Mouse (Mus musculus): ENCODE data around the gene Ptprr.

Ptprr gene

DNA sequence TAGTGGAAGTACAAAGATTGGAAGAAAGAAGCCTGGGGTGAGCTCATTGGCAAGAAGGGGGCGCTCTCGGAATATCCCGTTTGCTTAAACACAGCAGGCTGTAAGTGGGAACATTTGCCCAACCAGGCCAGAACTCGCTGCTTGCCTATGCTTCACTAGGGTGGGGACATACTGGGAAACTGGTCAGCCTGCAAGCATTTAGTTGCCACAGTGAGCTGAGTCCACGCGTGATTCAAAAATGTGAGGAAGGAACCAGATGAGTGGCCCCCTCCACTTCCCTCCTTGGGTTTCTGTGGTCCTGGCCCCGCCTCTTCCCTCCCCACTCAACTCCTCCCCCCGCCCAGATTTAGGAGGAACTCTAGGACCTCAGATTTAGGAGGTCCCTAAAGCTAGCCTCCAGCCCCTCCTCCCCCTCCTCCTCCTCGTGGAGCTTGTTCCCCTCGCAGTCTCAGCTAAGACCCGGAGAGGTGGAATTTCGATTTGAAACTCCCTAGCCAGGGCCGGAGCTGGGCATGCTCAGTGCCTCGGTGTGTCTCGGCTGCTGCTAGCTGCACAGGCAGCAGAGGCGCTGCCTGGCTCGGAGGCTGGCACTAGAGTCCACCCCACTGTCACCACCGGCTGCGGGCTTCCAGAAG, at the start of gene Ptprr:
TSS of gene Ptprr (plus strand) at position 369 of the 635 bp plus-strand sequence.
- DNase-seq = peak; percentile 97

DNA sequence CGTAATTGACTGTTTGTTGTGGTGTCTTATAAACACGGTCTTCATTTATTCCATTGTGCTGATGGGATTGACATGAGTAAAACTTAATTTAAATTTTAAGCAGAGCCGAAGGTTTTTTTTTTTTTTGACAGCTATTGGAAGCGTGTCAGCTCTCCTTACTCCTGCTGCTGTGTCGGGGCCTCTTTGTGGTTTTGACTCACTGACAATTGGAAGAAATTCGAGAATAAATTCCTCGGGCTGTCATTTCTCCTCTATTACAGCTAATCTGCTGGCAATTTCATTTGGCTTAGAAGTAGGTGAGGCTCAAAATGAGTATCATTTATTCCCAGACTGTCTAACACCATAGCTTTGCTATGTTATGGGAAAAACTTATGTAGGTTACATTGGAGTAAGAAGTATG, 41.7 kb upstream of the Ptprr start:
- DNase-seq = no peak

DNA sequence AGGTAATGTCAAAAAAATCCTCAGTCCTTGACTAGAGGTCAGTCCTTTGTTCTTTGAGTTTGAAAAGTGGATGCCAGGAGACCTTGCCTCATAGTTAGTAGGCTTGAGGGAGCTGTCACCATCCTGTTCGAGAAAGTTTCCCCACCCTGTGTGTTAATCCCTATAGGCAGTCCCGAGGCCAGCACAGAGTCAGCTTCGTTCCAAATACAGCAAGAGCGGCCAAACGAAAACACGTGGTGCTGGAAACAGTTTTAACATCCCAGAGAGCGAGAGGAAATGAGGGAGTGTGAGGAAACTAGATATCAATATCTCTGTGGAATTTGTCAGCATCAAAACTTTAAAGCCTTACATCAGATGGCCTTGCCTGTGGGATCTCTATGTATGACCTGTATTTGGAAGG, 39.0 kb upstream of the Ptprr start:
- DNase-seq = no peak

DNA sequence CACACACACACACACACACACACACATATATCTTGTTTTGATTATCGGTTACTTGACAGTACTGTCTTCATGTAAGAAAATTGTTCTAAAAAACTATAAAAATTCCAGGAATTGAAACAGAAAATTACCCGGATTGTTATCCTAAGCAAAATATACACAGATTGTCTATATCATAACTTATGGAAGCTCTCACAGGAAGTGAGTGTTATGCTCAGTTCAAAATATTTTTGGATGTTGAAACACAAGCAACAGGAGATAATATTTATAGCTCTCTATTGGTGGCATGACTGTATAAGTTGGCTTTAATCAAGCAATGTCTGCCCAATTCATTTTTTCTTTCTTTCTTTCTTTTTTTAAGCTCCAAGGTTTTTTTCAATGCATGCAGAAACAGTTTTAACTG, 38.0 kb upstream of the Ptprr start:
- DNase-seq = no peak

DNA sequence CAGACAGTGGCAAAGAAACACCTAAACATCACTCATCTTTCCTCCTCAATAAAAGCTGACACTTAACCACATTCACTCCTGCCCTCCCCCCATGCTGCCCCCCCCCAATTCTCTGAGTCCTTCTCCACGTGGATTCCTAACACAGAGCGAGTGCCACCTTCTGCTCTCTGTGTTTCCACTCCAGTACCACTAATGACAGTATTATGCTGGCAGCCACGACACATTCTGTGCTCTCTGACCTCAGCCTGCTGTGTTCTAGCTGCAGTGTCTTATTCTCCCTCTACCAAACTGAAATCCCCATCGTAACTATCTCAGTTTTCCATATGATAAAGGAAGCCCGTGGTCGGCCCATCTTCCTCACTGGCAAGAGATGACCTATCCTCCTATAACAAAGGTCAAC, 33.7 kb upstream of the Ptprr start:
- DNase-seq = no peak

DNA sequence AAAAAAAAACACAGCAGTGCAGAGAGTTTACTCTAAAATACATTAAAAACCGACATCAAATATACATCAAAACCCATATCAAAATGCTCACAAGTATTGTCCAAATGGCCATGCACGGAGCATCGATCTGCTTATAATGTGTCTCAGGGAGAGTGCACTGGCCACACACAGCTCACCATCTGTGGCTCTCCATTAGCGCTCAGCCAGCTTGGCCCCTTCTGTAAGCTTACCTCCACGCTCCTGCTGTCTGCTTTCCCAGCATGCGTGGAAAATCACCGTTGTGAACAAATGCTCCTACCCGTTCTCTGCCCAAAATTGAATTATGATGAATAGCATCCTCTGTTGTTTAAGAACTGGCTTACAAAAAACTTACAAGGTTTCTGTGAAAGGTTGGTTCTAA, 16.2 kb upstream of the Ptprr start:
- DNase-seq = peak; percentile 92

DNA sequence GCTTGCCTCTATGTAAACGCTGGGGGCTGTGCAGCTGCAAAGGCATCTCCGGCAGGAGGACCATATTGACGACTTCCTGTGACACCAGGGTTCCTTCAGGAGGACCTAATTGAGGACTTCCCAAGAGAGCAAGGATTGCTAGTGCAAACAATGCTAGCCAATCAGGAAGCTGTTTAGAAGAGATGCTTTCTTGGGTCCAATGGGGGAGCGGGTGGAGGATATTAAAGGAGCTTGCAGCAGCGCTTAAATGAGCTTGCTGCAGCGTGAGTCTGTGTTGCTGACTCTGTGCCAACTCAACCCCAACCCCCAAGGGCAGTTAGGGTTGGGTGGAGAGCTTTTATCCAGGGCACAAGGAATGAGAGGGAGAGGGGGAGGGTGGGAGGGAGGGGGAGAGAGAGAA, 11.3 kb upstream of the Ptprr start:
- DNase-seq = no peak

DNA sequence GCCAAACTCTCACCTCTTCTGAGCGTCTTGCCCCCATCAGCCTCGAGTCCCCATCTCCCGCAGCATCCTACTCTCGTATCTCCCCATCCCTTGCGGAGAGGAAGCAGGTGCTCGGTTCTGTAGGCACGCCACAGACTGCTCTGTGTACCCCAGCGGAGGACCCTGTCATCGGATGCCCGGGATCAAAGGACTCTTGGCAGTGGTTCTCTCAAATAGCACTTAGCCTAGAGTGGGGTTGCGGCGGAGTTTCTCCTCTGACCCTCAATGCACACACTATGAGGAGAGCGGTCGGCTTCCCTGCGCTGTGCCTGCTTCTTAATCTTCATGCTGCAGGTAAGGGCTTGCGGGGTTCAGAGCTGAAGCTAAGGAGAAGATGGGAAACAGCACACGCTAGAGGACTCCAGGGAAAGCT, 473 bp downstream of the Ptprr start:
- no peak for DNase-seq

DNA sequence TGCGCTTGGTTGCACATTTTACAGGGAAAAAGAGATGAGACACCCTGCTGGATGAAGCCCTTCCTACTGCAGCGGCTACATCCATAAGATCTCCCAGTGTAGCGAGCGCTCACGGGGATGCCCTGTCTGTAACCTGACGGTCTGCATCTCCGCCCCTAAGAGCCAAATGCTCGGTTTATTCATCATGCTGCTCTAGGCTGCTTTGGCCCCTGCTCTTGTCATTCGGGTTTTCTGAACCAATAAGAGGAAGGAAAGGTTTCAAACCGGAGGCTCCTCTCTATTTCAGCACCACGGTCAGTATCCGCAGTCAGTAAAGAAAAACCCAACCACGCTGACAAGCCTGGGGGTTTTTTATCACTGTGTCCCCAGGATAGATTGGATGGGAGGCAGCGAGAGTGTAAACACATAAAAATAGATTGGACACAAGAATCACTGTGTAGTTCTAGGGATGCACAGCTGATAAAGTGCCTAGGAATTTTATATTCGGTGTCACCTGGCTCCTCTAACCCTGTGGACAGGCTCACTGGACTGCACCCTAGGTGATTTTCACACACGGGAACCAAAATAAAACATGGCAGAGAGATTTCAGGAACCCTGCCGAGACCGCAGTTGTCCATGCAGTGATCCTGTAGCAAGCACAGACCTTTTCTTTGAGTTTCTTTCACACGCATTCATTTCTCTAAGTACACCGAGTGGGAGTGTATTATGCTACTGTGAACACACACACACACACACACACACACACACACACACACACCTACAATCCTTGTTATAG, 1.3 kb downstream of the Ptprr start:
- peak; percentile 82 for DNase-seq

DNA sequence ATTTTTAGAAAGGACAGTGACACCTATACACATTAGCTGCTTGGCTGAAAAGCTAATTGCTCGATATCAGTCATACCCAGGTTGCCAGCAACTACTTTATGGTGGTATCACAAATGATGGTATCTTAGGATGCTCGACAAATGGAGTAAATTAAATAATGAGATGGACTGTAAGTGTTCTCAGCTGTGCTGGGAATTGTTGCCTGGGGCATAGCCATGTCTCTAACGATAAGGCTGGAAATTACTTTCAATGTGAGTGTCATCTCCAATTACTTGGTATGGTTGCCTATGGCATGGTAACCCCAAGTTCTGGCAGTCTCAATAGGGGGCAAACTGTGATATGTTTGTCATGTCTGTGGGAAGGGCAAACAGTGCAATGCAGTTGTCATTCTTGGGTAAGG, 3.1 kb downstream of the Ptprr start:
- DNase-seq = no peak

DNA sequence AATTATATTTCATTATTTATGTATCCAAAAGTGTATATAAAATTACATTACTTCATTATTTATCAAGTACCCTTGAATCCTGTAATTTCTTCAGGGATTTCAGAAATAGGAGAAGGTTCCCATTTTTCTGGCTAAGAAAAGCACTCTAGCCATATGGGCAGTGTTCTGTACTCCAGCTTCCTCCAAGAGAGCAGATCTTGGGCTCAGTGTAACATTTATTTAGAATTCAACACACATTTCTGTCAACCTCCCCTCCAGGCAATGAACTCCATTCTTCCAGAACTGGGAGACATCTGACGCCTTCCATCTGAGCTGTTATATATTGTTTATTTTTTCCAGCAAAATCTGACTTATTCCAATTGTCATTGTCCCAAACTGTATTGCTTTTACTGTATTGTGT, 20.1 kb downstream of the Ptprr start:
- DNase-seq = peak; percentile 23

DNA sequence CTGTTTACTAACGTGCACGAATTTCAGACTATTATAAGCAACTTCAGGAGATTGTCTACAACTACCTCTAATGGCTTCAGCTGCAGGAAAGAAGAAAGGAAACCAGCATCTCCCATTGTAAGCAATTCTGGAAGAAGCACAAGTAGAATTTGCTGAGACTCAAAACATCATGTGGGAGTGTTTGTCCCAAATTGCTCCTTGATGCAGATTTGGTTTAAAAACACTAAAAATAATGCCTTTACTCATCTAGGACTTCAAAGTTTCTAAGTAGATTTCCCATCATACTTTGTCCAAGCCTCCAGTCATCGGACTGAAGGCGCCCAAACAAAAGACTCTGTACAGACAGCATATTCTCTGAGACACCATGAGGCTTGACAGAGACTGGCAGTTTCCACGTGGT, 57.9 kb downstream of the Ptprr start:
- DNase-seq = no peak

DNA sequence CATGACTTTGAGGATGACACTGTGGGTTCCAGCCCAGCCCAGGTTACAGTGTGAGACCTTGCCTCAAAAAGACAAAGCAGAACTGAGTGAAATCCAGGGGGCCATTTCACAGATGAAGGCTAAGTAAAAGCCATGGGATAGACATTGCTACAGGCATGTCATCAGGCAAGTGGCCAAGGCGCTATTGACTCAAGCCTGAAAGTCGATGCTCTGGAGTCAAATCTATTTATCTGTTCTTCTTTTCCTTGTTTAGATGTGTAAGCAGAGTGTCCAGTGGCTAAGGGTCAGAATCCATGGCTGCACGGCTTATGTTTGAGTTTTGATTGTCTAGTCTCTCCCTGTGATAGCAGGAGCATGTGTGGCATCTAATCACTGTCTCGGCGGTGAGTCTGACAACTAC, 60.6 kb downstream of the Ptprr start:
- DNase-seq = no peak

DNA sequence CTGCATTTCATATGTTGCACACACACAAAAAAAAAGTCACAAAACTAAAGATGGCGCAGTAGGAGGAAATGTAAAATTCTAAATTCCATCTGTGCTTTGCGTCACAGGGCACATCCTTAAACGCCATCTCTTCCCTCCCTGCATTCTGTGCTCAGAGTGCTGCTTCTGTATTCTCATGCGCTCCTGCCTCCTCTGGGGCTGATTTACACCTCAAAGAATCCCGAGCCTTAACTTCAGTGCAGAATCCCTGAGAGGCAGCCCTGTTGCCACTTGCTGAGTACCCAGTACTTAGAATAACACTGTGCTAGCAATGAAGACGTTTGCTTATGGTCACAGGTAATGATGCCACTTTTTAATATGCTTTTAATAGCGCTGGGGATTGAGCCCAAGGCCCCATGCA, 61.4 kb downstream of the Ptprr start:
- no peak for DNase-seq

DNA sequence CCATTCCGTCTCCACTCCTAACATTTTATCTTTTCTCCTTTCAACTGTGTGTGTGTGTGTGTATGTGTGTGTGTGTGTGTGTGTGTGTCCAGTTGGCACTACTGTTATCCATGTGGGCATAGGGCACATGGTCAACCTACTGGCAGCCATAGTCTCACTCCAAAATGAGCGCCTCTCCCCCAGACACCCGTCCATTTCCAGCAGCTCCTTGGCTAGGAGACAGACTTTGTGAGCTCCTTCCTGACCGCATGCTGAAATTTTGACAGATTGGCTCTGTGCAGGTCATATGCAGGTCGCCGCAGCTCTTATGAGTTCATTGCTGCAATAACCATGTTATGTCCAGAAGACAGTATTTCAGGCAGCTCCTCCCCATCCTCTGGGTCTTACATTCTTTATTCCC, 62.8 kb downstream of the Ptprr start:
- DNase-seq = peak; percentile 91

DNA sequence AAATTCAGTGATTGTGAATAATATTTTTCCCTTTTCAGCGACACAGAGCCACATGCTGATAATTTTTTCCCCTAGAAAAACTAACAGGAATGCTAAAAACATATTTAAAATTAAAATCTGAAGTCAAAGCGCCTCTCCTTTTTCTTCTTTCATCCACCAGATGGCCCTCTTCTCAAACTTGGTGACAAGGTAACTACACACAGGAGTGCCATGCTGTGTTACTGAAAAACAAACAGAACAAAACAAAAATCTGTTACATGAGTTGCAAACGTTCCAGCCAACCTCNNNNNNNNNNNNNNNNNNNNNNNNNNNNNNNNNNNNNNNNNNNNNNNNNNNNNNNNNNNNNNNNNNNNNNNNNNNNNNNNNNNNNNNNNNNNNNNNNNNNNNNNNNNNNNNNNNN, 66.0 kb downstream of the Ptprr start:
- DNase-seq = peak; percentile 44

DNA sequence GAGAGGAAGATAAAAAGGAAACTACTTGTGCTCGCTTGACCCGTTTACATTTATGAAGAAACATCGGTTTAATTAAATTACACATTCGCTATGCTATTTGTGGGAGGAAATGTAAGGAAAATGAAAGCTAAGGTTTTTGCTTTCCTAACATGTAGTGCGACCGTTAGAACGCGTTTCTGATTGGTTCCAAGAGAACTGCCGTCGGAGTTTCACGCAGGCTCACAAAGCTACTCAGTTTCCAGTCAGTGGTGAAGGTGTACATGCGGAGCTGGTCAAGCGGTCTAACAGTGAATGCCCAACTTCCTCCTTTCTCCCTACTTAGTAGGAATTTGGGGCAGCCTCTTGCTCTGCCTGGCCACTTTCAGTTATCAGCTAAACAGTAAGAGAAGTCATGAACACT, 78.5 kb downstream of the Ptprr start:
- DNase-seq = no peak

DNA sequence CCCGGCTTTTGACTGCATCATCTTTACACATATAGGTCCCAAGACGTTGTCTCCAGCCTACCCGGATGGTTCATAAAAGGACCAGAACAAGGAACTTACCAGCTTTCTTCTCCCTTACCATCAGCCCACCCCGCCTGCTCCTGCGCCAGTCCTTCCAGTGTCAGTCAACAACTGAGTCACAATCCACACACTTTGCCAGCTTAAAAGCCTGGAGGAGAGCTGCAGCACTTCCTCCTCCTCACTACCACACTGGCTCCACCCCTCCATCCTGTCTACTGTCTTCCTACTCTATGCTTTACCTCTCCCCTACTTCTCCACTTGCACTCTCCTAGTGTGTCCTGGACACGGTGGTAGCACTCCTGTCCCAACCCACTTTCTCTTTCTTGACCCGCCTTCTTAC, 80.5 kb downstream of the Ptprr start:
- DNase-seq = no peak

DNA sequence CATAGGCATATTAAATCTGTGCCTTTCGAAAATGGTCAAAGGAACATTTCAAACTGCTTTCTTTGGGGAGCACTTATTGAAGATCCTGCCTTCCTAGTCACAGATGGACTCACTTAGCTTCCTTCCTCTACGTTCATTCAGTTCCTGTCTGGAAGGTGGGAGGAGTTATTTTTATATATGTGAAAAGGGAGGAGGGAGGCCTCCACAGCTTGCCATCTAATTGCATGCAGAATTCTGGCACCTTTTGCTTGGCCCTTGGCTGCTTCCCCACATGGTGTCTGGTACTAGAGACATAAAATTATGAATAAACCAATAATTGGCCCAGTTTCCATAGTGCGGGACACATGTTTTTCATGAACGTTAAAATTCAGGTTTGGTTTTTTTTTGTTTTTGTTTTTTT, 90.2 kb downstream of the Ptprr start:
- DNase-seq = peak; percentile 86

DNA sequence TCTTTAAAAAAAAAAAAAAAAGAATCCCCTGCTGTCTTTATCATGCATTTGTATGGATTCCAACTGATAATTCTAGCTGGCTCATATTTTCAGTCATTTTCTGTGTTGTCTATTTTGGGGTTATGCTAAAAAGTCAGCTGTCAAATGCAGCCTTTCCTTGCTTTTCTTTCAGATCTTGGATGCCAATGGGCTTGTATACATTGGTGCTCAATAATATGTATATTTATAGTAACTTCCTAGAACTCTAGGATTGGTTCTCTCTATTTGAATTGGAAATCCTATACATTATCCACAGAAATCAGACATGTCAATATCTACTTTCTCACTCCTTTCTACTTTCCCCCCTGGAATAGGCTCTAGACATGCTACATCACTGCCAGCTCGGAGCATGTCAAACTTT, 90.7 kb downstream of the Ptprr start:
- DNase-seq = no peak

DNA sequence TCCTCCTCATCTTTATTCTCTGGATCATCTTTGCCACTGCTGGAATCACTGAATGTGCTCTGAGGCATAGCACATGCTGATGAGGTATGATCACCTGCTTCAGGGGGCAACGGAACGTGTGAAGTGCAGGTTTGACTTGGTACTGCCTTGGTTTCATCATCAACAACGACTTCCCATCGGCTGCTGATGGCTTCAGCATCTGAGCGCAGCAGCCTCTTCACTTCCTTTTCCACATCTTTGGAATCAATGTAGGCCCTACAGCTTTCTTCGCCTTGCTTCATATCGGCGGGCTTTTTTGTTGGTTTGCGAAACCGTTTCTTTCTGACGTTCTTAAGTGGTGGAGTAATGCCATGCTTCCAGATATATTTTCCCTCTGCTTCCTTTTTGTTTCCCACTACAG, 94.9 kb downstream of the Ptprr start:
- DNase-seq = no peak

DNA sequence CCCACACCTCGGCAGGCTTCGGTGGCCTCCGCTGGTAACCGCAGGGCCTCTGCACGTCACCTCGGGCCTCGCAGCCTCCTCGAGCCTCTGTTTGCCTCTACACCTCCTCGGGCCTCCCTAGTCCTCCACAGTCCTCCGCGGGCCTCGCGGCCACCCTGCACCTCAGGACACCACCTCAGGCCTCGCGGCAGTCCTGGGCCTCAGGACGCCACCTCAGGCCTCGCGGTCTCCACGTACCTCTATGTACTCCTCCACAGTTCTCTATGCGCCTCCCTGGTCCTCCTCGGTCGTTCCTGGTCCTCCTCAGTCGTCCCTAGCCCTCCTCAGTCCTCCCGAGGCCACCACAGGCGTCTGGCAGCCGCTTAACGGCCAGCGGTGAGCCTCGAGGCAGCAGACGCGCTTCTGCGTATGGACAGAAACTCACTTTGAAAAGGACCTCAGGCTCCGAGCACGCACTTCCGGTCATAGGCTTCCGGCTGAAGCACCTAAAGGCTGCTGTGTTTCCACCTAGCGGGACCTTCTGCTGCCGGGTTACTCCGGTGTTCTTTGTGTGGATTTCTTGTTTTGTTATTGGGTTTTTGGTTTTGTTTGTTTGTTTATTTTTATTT, 96.0 kb downstream of the Ptprr start, which contains the start of gene 4933416C03Rik:
TSS of gene 4933416C03Rik (minus strand) at position 51 of the 608 bp plus-strand sequence.
- no peak for DNase-seq

DNA sequence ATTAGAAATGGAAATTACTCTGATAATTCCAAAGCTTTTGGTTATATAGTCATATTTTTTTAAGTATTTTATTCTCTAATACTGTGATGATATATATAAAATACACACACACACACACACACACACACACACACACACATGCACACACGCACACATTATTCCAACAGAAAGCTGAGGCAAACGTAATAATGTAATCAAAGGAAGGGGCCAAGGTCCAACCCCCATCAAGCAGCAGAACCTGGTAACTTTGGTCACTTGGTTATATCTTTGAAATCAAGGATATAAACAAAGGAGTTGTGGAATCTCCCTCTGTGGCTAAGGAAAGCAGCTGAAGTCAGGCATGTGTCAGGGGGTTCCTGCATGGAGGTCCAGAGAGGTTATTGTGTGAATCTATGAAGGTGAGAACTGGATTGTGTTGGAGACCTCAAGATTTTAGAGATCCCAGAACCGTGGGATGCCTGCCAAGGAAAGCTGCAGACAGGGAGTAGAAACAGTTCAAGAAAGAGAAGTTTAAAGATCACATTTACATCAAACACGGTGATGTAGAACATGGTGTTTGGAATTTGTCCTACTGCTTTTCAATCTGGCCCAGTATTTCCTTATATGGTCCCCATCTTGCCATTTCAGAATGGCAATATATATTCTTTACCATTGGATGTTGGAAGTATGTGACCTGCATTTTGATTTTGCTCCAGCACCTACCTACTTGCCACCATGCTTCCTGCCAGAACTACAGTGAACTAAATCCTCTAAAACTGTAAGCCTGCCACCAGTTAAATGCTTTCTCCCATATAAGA, 98.1 kb downstream of the Ptprr start:
- no peak for DNase-seq

DNA sequence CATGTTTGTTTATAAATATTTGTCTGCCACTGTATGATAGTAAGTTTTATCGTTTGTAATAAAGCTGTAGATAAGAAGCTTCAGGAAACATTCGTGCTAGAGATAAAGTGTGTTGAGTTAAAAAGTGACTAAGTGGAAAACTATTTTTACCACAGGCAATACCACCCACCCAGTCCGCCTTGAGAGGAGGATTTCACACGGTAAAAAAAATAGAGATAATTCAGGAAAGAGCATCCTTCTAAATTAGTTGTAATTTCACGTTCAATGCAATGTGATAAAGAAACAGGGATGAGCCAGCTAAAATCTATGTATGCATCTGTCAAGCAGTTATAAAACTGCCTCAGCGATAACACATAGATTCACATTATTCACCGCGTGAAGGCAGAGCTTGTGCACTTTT, 99.0 kb downstream of the Ptprr start:
- no peak for DNase-seq
